Mouse (Mus musculus): ENCODE measurements at regions not wholly inside any gene's neighbourhood (a gene's known extent, or its start where the extent isn't known, plus 50 kb on each side); places are given as distances from the start of the nearest gene placed in this dataset.

DNA sequence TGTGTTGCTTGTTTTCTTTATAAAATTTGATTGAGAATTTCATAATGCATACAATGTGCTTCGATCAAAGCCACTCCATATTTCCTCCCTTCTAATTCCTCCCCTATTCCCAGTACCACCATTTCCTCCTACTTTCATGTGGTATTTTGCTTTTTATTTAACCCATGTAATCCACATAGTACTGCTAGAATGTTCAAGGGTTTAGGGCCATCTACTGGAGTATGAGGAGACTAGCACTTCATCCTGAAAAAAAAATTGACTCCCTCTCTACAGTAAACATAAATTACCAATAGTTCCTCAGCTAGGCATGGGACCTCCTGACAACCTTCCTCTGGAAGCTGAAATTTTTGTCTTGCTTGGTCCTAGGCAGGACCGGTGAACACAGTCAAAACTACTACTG lies 163.0 kb downstream of the Gpr165 start:
- in situ Hi-C loops (cut with MboI, MseI), result loop anchor here (5.0 to 10.0 kb wide), 2 partner anchors 574 to 871 kb away; no protein-coding TSS in a partner anchor

DNA sequence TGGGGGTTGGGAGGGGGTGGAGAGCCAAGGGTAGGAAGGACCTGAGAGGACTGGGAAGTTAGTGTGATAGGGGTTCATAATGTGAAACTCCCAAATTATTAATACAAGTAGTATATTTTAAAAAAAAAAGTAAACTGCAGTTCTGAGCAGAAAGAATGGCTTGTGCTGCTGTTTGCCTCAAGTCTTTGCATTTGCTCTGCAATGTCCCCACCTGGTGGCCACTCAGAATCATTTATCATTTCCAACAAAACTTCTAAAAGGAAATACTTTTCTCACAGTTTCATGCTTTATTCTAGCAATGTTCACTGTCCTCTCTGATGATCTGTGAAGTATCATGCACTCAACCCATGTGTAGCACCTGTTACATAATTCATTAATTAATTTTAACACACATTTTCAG lies 165.5 kb downstream of the Gpr165 start:
- in situ Hi-C loops (cut with MboI, MseI), result loop anchor here (5.0 to 10.0 kb wide), 2 partner anchors 576 to 874 kb away; no protein-coding TSS in a partner anchor

DNA sequence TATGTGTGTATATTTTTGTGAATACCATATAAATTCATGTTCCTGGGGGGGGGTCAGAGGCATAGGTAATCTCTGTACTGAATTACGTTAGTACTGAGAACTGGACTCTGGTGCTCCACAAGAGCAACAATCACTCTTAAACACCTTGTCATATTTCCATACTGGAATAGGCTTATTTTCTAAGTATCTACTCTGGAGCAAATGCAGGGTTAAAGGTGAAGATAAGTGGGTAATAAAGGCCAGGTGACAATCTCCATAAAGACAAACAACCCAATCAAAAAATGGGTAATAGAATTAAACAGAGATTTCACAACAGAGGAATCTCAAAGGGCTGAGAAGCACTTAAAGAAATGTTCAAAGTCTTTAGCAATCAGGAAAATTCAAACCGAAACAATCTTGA lies 165.9 kb downstream of the Gpr165 start:
- in situ Hi-C loops (cut with MboI, MseI), result loop anchor here (5.0 to 10.0 kb wide), 2 partner anchors 577 to 874 kb away; no protein-coding TSS in a partner anchor

DNA sequence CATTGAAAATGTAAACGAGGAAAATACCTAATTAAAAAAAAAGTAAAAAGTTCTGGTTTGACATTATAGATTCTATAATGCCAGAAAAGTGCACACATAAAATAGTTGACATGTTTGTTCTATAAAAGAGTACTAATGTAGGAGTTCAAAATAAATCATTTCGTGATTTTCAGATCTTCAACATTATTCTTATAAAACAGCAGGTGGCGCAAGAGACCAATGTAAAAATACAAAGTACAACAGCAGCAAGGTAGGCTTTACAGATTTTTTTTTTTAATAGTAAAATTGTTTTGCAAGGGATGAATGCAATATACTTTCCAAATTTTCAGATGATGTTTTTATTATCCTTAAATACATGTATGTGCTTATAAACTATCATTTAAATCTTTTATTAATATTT lies 171.8 kb upstream of the Pgr15l start:
- in situ Hi-C loops (cut with MboI, MseI), result no loop called here

Measured in regulatory T cell (primary cell).